Mouse (Mus musculus): ENCODE measurements around the gene Zfp639.

GRCm38 (mm10) chr3:32529303-32529898, 19.3 kb downstream of the Zfp639 start, which contains the start of gene Mfn1:
- TF ChIP-seq CTCF (IDR thresholded peaks at IDR 0.05) = peak; percentile 28
- TF ChIP-seq EP300 (IDR thresholded peaks at IDR 0.05) = no peak
